Mouse (Mus musculus) regulatory T cell (primary cell): Measurements from ENCODE around the gene Hist1h2ab.

Experiments used
- in situ Hi-C: fragments of 300-600 bp; cut with MboI, MseI; formaldehyde crosslinking; loops from one replicate; pipeline ENCODE4 v1.15.1; 2025; ENCODE audit warnings: high pct_unique_total_duplicates

Gene Hist1h2ab

DNA sequence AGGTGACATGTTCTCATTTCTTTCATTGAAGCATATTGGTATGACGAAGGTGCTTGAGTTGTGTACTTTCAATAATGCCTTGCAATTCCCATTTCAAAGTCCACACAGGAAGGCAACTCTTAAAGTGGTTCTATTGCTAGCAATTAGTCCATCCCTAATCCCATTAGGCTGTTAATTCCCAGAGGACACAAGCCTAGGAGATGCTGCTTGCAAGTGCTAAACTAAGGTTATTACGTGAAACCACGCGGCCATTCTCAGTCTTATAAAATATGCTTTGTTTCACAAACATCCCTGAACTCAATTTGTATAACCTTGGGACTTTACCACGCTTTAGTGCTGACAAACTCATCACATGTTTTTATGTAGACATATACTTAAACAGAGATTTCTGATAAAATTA, 13.8 kb upstream of the Hist1h2ab start:
- in situ Hi-C loops: loop anchor here (25.0 kb wide), 1 partner anchor 1950 kb away; the partner anchor contains the start of genes Hist1h1b, Hist1h2an, Hist1h2bp and Hist1h3i

DNA sequence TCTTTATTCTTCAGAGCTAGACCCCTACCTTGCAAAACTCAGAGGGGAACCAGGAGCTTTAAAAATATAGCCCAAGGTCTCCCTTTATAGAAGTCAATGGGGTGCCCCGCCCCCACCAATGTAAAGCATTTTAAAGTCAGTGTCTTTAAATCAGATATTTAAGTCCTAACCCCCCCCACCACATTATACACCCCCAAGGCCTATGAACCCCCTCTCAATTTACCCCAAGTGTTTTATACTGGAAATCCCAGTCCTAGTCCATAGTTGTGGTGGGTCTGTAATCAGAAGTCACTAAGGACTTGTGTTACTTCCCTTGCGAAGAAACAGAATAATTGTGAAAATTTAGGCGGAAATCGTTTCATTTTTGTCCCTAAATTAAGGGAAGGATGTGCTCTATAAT, 12.9 kb upstream of the Hist1h2ab start:
- in situ Hi-C loops: loop anchor here (25.0 kb wide), 1 partner anchor 1951 kb away; the partner anchor contains the start of genes Hist1h1b, Hist1h2an, Hist1h2bp and Hist1h3i

GRCm38 (mm10) chr13:23738677-23739068, 12.3 kb upstream of the Hist1h2ab start, which contains the start of gene Hist1h1c:
Hist1h1c (plus strand) TSS chr13:23738808.
- in situ Hi-C loops: loop anchor here (25.0 kb wide), 1 partner anchor 1951 kb away; the partner anchor contains the start of genes Hist1h1b, Hist1h2an, Hist1h2bp and Hist1h3i

DNA sequence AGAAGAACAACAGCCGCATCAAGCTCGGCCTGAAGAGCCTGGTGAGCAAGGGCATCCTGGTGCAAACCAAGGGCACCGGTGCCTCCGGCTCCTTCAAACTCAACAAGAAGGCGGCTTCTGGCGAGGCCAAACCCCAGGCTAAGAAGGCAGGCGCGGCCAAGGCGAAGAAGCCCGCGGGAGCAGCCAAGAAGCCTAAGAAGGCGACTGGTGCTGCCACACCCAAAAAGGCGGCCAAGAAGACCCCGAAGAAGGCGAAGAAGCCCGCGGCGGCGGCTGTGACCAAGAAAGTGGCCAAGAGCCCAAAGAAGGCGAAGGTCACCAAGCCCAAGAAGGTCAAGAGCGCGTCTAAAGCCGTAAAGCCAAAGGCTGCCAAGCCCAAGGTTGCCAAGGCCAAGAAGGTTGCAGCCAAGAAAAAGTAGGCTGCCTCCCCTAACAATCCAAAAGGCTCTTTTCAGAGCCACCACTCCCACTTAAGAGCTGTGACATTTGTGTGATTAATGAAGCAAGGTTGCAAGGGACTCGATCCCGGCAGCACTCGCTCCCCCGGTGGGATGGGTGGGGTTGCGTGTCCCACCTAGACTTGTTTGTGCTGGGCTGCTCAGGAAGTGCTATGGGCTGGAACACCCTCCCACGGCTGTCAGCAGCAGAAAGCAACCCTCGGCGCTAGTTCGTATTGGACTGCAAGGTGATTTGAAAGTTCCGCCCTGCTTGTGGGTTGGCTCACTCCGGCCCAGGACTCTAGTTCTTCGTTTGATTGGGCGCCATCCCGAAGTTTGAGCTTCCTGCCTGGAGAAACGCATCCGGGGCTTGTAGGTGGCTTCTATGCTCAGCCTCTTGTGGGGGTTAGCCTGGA, 11.6 kb upstream of the Hist1h2ab start:
- in situ Hi-C loops: loop anchor here (25.0 kb wide), 1 partner anchor 1952 kb away; the partner anchor contains the start of genes Hist1h1b, Hist1h2an, Hist1h2bp and Hist1h3i

- in situ Hi-C loops: loop anchor here (10.0 to 25.0 kb wide), 2 partner anchors 1705 to 1953 kb away; partner anchors contain the start of genes Hist1h1b, Hist1h2ah, Hist1h2an and Hist1h2bk
These were observed 11.0 kb upstream of the Hist1h2ab start for GRCm38 (mm10) chr13:23739922-23740252.

DNA sequence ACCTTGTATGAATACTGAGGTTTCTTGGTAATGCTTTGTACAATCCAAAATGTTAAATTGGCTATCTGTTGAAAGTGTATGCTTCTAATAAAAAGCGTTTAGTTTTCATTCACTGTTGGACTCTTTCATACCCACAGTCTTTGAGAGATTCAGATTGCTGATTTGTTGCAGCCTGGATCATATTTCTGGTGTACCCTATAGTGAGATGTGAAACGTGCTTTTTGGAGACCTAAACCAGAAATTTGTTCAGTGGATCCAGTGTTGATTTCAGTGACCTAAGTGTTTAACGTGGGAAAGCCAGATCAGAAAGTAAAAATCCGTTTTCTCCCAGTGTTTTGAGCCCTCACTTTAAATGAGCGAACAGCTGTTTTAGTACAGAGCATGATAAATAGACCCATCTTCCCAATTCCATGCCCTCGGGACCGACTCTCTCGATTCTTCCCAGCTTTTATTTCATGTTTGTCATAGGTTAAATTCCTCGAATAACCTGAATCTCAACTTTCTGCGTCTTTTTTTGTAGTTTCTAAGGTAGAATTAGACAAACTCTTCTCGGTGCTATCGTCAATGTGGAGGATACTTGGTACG, 10.6 kb upstream of the Hist1h2ab start:
- in situ Hi-C loops: loop anchor here (10.0 to 25.0 kb wide), 2 partner anchors 1706 to 1953 kb away; partner anchors contain the start of genes Hist1h1b, Hist1h2ah, Hist1h2an and Hist1h2bk

- in situ Hi-C loops: loop anchor here (10.0 to 25.0 kb wide), 2 partner anchors 1706 to 1954 kb away; partner anchors contain the start of genes Hist1h1b, Hist1h2ah, Hist1h2an and Hist1h2bk
These were observed 10.0 kb upstream of the Hist1h2ab start for GRCm38 (mm10) chr13:23740910-23741309.

GRCm38 (mm10) chr13:23742007-23742406, 8.9 kb upstream of the Hist1h2ab start:
- in situ Hi-C loops: loop anchor here (10.0 to 25.0 kb wide), 2 partner anchors 1707 to 1955 kb away; partner anchors contain the start of genes Hist1h1b, Hist1h2ah, Hist1h2an and Hist1h2bk

DNA sequence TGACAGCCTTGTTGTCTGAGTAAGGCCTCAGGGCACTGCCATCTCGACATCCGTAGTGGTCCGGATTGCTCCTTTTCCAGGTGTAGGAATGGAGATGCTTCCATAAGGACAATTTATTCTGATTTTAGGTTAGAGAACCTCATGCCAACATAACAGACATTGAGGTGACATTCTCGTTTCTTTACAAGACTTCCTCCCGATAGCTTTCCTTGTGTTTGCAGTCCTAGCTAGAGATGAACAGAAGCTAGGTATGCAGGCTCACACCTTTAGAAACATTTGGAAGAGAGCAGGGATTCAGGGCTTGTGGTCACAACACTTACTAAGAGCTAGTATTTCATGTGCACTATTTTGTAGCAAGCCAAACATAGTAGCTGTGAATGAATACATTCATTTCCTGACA, 7.7 kb upstream of the Hist1h2ab start:
- in situ Hi-C loops: loop anchor here (10.0 to 25.0 kb wide), 2 partner anchors 1708 to 1956 kb away; partner anchors contain the start of genes Hist1h1b, Hist1h2ah, Hist1h2an and Hist1h2bk

GRCm38 (mm10) chr13:23743963-23744362, 7.0 kb upstream of the Hist1h2ab start:
- in situ Hi-C loops: loop anchor here (10.0 to 25.0 kb wide), 2 partner anchors 1709 to 1957 kb away; partner anchors contain the start of genes Hist1h1b, Hist1h2ah, Hist1h2an and Hist1h2bk

DNA sequence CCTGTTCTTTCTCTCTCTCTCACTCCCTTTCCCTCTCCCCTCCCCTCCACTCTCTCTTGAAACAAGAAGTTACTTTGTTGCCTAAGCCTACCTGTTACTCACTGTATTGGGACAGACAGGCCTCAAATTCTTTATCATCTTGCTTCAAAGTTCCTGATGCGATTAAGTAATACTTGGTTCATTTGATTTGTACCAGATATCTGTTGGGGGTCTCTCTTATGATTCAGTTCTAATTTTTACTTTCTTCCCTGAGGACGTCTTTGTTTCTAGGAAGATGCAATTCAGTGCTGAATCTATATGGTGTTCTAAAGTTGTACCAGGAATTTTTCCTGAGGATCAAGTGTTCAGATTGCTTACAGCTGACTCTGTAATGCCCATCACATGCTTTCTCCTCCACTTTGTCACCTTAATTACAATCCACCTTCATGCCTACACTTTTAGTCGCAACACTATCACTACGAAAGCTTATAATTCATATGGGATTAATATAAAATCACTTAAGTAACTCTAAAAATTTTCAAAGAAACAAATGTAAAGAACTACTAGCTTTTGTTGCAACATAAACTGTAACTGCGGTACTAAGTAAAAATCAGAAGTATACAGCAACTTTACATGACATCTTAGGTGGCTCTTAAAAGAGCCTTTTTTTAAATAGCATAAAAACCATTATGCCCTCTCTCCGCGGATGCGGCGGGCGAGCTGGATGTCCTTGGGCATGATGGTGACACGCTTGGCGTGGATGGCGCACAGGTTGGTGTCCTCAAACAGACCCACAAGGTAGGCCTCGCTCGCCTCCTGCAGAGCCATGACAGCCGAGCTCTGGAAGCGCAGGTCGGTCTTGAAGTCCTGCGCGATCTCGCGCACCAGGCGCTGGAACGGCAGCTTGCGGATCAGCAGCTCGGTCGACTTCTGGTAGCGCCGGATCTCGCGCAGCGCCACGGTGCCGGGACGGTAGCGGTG, 6.2 kb upstream of the Hist1h2ab start:
- in situ Hi-C loops: loop anchor here (5.0 to 25.0 kb wide), 3 partner anchors 162 to 1957 kb away; partner anchors contain the start of genes Hist1h1b, Hist1h2ah, Hist1h2an and Hist1h2bk

- in situ Hi-C loops: loop anchor here (5.0 to 25.0 kb wide), 3 partner anchors 163 to 1958 kb away; partner anchors contain the start of genes Hist1h1b, Hist1h2ah, Hist1h2an and Hist1h2bk
These were observed 5.4 kb upstream of the Hist1h2ab start, which contains the start of gene Hist1h3c for GRCm38 (mm10) chr13:23745381-23746161. Hist1h3c (minus strand) TSS chr13:23745602.

- in situ Hi-C loops: loop anchor here (5.0 to 25.0 kb wide), 3 partner anchors 164 to 1959 kb away; partner anchors contain the start of genes Hist1h1b, Hist1h2ah, Hist1h2an and Hist1h2bk
These were observed 4.5 kb upstream of the Hist1h2ab start, which contains the start of gene Hist1h2bb for GRCm38 (mm10) chr13:23746201-23747080. Hist1h2bb (plus strand) TSS chr13:23746734.

- in situ Hi-C loops: loop anchor here (5.0 to 25.0 kb wide), 3 partner anchors 165 to 1960 kb away; partner anchors contain the start of genes Hist1h1b, Hist1h2ah, Hist1h2an and Hist1h2bk
These were observed 3.6 kb upstream of the Hist1h2ab start for GRCm38 (mm10) chr13:23747081-23747891.

GRCm38 (mm10) chr13:23747892-23748288, 3.0 kb upstream of the Hist1h2ab start:
- in situ Hi-C loops: loop anchor here (5.0 to 25.0 kb wide), 3 partner anchors 166 to 1961 kb away; partner anchors contain the start of genes Hist1h1b, Hist1h2ah, Hist1h2an and Hist1h2bk

DNA sequence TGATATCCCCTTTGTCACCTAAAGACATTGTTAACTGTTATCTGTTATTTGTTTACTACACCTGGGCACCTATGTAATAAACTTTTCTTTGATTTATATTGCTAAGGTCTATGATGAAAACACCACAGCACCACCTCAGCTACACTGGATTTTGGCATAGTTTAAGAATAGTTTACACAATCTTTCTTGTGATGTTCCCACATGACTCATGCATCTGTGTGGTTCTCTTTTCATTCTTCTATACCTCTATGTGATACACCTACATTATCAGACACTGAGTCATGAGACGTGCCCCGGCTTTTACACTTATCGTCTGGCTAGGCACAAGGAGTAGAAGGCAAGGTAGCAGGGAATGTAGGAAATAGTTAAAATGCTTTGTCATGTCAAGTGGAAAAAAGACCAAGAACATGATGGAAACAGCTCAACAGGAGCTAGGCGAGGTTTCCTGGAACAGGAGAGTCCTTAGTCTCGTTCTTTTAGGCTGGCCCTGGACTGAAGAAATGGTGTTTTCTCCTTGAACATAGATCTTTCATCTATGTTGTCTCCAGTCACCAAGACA, 1.3 kb upstream of the Hist1h2ab start:
- in situ Hi-C loops: loop anchor here (5.0 to 25.0 kb wide), 5 partner anchors 167 to 1962 kb away; partner anchors contain the start of genes Hist1h1b, Hist1h2ah, Hist1h2an and Hist1h2bk
